Mouse (Mus musculus) lung, adult 2 months (tissue): ENCODE measurements around the gene Avl9.

Source experiments
- CTCF ChIP-seq: fragments of 200-500 bp; IDR thresholded peaks from 2 replicates; pipeline ENCODE4 v1.5.1; 2011; ENCODE audit warnings: mild to moderate bottlenecking, low read length, control low read depth; ENCODE audit not compliant: insufficient read depth
- POLR2A ChIP-seq: fragments of 200-500 bp; IDR thresholded peaks from 2 replicates; pipeline ENCODE4 v1.6.1; 2011; ENCODE audit warnings: low read depth, mild to moderate bottlenecking, control low read depth, low read length, borderline replicate concordance; ENCODE audit errors: extremely low read depth

GRCm38 (mm10) chr6:56796232-56796631 lies 81.5 kb downstream of the Avl9 start:
- no peak for TF ChIP-seq CTCF
- no peak for TF ChIP-seq POLR2A
